Mouse (Mus musculus) limb, embryonic 13.5 days (tissue): ENCODE data around the gene Setd1b. TPM values are rescaled to one million over a fixed set of nuclear protein-coding genes. Genes with fewer than 3 reads are reported as not detected.
"Not testable (repeated sequence)": the region's sequence is repeated elsewhere in the genome, so short reads cannot be mapped to it uniquely, and the experiment has no call there.

Experiments used
- ATAC-seq: fragments of 200-750 bp; cut with Nextera tagmentation; 2 replicates; pipeline ENCODE4 v1.8.0; 2017; ENCODE audit warnings: low read depth, moderate number of reproducible peaks, moderate TSS enrichment; ENCODE audit not compliant: low FRiP score
- H3K27ac ChIP-seq: fragments of 300-500 bp; sonication (generic); 2 replicates; pipeline ENCODE4 v1.5.1; 2015; ENCODE audit warnings: inconsistent platforms, mild to moderate bottlenecking, moderate library complexity
- H3K27me3 ChIP-seq: fragments of 300-500 bp; sonication (generic); 2 replicates; pipeline ENCODE4 v1.6.1; 2015; ENCODE audit warnings: mild to moderate bottlenecking, inconsistent platforms
- H3K36me3 ChIP-seq: fragments of 300-500 bp; sonication (generic); 2 replicates; pipeline ENCODE4 v1.6.1; 2015; ENCODE audit warnings: inconsistent platforms, mild to moderate bottlenecking, moderate library complexity
- H3K4me1 ChIP-seq: fragments of 300-500 bp; sonication (generic); 2 replicates; pipeline ENCODE4 v1.6.1; 2015; ENCODE audit warnings: inconsistent platforms
- H3K4me2 ChIP-seq: fragments of 300-500 bp; sonication (generic); replicated peaks from 2 replicates; pipeline ENCODE4 v1.6.1; 2015; ENCODE audit warnings: inconsistent platforms, mild to moderate bottlenecking, moderate library complexity
- H3K4me3 ChIP-seq: fragments of 300-500 bp; sonication (generic); 2 replicates; pipeline ENCODE4 v1.5.1; 2015; ENCODE audit warnings: moderate library complexity, mild to moderate bottlenecking, inconsistent platforms
- H3K9ac ChIP-seq: fragments of 300-500 bp; sonication (generic); 2 replicates; pipeline ENCODE4 v1.6.1; 2015; ENCODE audit warnings: mild to moderate bottlenecking, inconsistent platforms
- H3K9me3 ChIP-seq: fragments of 300-500 bp; sonication (generic); 2 replicates; pipeline ENCODE4 v1.6.1; 2016; ENCODE audit warnings: inconsistent platforms
- WGBS: fragments of 180-500 bp; shearing (Covaris S2); methylation state at CpG from one replicate; pipeline ENCODE4 v1.1.7; 2015; 5-methylcytosine and 5-hydroxymethylcytosine counted together
- polyA plus RNA-seq: library from polyadenylated mRNA; unstranded; fragments of >200 nt; fragmentation: Nextera tagmentation; extraction: Ambion mirVana; gene quantifications from 2 replicates; pipeline ENCODE4 v1.2.1, GENCODE M21; 2015

The Setd1b gene
- polyA plus RNA-seq, 1 experiment from 2014 or later: 11.1 TPM

DNA sequence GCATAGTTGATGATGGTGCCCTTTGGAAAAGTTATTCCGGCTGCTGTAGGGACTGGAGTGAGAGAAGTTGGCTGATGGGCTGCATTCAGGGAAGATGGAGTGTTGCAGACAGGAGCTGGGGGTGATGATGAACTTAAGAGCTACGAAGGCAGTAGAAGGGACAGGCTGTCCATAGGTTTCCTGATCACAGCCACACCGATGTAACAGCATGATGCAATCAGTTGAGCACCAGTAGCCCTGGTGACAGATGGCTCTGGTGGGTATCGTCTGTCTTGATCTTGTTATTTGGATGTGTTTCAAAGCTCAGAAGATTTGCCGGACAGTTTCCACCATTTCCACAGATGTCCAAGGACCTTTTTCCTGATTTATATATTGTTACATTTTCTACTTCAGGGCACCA, 60.0 kb downstream of the Setd1b start:
- peaks cover 6% of the 10 kb centered on the region; the same call in 1 of the 2 replicates for H3K9me3 ChIP-seq
- no peak overlapping the region for H3K27ac ChIP-seq
- H3K36me3 ChIP-seq: no peaks in the 10 kb centered on the region
- no peak overlapping the region for H3K4me2 ChIP-seq
- 87% methylated on average over 5 of the region's 5 CpGs for WGBS
- no peak overlapping the region for H3K4me3 ChIP-seq
- H3K4me1 ChIP-seq: no peaks in the 10 kb centered on the region
- H3K9ac ChIP-seq: no peak overlapping the region
- ATAC-seq: no peak
- no peaks in the 10 kb centered on the region for H3K27me3 ChIP-seq

DNA sequence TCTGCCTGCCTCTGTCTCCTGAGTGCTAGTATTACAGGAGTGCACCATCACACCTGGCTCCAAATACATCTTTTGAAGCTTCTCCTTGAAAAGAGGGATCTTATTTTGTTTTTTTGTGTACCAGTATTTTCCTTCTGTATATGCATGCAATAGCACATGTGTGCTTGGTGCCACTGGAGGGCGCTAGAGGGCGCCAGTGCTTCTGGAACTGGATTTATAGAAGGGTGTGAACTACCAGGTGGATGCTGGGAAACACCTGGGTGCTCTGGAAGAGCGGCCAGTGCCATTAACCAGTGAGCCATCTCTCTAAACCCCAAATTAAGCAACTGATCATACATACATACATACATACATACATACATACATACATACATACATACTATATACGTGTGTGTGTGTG, 60.8 kb downstream of the Setd1b start:
- not testable (repeated sequence) for ATAC-seq, H3K36me3 ChIP-seq, H3K9me3 ChIP-seq, H3K9ac ChIP-seq, H3K4me2 ChIP-seq, H3K27me3 ChIP-seq, H3K27ac ChIP-seq, H3K4me1 ChIP-seq, H3K4me3 ChIP-seq
- WGBS: 48% methylated on average over 4 of the region's 4 CpGs

DNA sequence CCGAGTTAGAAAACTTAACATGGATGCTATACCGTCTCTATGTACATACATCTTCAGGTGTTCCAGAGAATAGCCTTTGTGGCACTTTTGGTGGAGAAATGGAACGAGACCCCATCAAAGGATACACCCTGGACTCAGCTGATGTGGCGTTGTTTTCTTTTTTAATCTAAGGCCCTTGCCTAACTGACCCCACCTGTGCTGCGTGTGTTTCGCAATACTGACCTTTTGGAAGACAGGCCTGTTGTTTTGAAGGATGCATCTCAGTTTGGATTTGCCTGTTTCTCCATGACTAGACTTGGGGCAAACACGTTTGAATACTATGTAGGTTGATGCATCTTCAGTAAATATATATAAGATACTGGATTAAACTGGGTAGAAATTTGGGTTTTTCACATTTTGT, 61.6 kb downstream of the Setd1b start:
- ATAC-seq, H3K9me3 ChIP-seq, H3K27ac ChIP-seq, H3K27me3 ChIP-seq, H3K4me1 ChIP-seq, H3K4me2 ChIP-seq, H3K4me3 ChIP-seq, H3K36me3 ChIP-seq, H3K9ac ChIP-seq: not testable (repeated sequence)
- 81% methylated on average over 7 of the region's 7 CpGs for WGBS

Other genes with a start within 250 kb of the Setd1b start
- gene Kdm2b, start 152.4 kb upstream of the Setd1b start, polyA plus RNA-seq: 64.3 and 66.6 TPM in 2 replicates
- 15.3 and 15.5 TPM in 2 replicates for gene Orai1, start 127.1 kb upstream of the Setd1b start, polyA plus RNA-seq
- 0.92 TPM in 1 of 2 replicates, not detected in the other for gene Morn3, start 95.2 kb upstream of the Setd1b start, polyA plus RNA-seq
- gene Tmem120b, start 73.8 kb upstream of the Setd1b start, polyA plus RNA-seq: 16.7 and 19.1 TPM in 2 replicates
- 3.7 and 4.6 TPM in 2 replicates for gene Rhof, start 9.5 kb upstream of the Setd1b start, polyA plus RNA-seq
- gene Psmd9, start 27.2 kb downstream of the Setd1b start, polyA plus RNA-seq: 99.6 and 104 TPM in 2 replicates
- not detected in 2 replicates for gene Hpd, start 40.5 kb downstream of the Setd1b start, polyA plus RNA-seq
- 0.61 and 1.1 TPM in 2 replicates for gene Wdr66, start 109.9 kb downstream of the Setd1b start, polyA plus RNA-seq
- 31.2 and 33.1 TPM in 2 replicates for gene Bcl7a, start 201.6 kb downstream of the Setd1b start, polyA plus RNA-seq